Mouse (Mus musculus): ENCODE results near the gene Sik3.
"Not testable (repeated sequence)": the region's sequence is repeated elsewhere in the genome, so short reads cannot be mapped to it uniquely, and the experiment has no call there.

Sik3 gene

GRCm38 (mm10) chr9:46061696-46062425 lies 49.2 kb downstream of the Sik3 start:
- DNase-seq, result no peak

DNA sequence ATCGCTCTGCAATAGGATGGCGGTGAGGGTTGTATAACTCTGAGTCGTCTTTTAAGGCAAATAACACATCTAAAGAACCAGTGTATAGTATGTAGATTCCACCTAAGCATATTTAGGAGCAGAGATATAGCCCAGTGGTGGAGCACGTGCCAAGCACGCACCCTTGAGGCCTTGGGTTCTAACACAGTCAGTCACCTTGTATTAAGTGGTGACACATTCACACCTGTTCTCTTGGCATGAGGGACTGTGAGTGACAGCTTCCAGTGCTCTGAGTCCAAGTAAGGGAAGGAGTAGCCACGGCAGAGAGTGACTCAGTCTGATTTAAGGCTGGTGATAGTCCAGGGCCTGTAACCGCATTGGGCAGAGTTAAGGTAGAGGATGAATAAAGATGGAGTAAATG lies 51.7 kb downstream of the Sik3 start:
- no peak for DNase-seq

- DNase-seq, result no peak
Measured at GRCm38 (mm10) chr9:46066711-46067110, 54.1 kb downstream of the Sik3 start.

- DNase-seq, result no peak
Measured at GRCm38 (mm10) chr9:46067691-46068090, 55.1 kb downstream of the Sik3 start.

GRCm38 (mm10) chr9:46069013-46069412 lies 56.4 kb downstream of the Sik3 start:
- DNase-seq, result no peak

- peak; percentile 14 to 15 for DNase-seq
Measured at GRCm38 (mm10) chr9:46072101-46072835, 59.6 kb downstream of the Sik3 start.

DNA sequence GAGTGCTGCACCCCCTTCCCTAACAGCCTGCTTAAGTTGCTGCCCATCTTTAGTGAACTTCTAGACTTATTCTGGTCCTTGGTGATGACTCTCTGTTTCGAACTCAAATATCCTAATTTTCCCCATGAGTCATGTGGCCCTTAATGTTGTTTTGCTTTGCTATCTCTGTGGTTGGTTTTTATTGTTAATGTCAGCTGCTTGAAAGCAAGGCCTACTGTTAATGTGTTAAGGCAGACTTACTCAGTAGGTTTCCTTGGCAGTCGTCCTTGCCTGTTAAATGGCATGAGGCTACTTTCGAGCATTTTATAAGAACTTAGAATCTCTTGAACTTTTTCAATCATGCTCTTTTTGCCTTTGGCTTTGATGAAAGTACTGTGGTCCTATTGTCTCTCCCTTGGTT lies 60.8 kb downstream of the Sik3 start:
- no peak for DNase-seq

DNA sequence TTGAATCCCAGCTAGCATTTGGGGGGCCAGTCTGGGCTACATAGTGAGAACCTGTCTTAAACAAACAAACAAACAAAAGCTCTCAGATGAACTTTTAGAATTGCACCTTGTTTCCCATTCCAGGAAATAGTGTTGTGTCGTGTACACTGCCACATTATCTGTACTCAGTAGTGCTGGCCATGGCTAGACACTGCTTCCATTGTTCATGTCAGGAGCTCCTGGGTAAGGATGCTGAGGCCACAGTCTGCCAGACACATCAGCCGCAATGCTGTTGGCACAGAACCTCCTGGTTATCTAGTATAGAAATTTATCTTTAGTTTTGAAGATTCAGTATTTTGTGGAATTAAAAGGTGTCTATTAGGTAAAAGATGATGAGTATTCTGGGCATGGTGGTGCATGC lies 63.0 kb downstream of the Sik3 start:
- DNase-seq, result no peak

DNA sequence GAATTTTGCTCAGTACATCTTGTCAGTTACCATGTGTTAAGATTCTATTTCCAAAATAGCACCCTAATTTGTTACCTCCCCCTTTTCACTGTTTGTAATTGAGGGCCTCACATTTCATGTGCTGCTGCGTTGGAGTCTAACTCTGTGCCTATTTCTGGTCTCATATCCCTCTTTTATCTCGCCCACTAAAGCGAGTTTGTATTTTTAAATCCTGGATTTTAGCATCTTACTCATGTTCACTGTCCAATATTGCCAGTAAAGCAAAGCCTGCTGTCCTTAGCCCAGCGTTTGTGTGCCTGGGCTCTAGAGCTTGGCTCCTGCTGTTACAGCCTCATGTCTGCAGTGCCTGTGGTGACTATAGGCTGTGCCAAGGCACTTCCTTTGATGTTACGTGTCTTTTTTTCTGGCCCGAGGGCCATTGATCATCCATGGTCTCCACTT lies 69.8 kb downstream of the Sik3 start:
- DNase-seq, result no peak

DNA sequence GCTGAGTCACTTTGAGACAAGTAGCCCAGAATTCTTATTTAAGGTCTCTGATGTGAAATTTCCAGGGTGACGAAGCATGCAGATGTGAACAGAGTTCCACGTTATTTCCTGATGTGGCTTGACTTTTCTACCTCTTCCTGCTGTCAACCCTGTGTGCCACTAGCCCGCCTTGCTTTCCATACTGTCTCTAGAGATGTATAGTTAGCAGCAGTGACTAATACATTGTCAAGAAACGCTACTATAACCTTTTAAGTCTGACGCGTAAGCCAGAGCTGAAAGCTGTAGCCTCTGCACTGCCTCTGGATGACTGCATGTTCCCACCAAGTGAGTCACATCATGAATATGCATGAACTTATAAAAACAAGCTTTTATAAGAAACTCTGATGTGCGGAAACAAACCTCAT lies 70.9 kb downstream of the Sik3 start:
- DNase-seq, result no peak

DNA sequence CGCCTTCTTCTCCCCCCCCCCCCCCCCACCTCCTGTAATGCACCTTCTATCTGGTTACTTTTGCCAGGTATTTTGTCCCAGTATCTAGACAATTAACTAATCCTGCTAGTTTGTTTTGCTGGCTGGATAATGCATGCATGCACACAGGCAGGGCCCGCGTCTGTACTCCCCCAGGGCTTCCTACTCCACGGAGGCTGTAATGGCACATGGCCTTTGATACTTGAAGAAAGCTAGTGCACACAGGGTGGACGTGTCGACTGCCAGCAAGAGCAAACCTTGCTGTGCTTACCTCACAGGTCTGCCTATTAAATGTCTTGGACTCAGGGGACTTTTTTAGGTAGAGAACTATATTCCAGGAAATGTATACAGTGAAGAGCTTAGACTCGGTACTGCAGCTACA lies 73.3 kb downstream of the Sik3 start:
- DNase-seq, result no peak

GRCm38 (mm10) chr9:46086826-46087225 lies 74.2 kb downstream of the Sik3 start:
- no peak for DNase-seq

DNA sequence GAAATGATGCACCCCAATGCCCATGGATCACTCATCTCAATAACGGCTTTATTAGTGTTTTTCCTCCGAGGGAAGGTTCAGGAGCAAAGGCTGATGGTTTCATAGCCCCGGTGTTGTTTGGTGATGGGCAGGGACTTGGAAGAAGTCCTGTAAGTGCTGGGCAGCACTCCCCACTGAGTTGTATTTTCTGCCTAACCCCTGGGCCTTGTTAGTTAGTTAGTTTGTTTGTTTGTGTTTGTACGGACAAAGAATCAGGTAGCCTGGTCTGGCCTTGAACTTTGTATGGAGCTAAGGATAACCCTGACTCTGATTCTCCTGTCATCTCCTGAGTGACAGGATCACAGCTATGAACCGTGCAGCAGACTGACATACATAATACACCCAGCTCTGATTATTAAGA lies 74.8 kb downstream of the Sik3 start:
- no peak for DNase-seq

DNA sequence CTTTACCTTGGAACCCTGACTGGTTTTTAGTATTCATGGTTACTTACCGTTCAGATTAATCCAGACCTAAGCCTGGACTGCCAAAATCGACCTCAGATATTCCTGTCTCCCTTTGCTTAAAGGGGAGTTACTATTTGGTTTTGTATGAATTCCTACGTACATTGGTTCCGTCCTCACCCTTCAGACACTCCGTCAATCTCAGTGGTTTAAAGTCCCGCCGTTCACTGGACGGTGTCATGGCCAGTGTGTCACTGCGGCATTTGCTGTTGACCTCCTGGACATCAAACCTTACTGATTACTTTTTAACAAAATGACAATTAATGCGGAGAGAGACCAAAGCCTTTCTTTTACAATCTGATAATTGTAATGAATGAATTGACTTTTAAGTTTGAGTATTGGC lies 76.1 kb downstream of the Sik3 start:
- no peak for DNase-seq

- DNase-seq, result no peak
Measured at GRCm38 (mm10) chr9:46090066-46090465, 77.4 kb downstream of the Sik3 start.

DNA sequence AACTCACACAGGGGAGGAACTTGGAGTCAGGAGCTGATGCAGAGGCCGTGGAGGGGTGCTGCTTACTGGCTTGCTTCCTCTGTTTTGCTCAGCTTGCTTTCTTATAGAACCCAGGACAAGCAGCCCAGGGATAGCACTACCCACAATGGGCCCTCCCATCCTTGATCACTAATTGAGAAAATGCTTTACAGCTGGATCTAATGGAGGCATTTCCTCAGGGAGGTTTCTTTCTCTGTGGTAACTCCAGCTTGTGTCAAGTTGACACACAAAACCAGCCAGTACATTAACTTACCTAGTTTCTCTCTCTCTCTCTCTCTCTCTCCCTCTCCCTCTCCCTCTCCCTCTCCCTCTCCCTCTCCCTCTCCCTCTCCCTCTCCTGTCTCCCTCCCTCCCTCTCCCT lies 78.5 kb downstream of the Sik3 start:
- not testable (repeated sequence) for DNase-seq

DNA sequence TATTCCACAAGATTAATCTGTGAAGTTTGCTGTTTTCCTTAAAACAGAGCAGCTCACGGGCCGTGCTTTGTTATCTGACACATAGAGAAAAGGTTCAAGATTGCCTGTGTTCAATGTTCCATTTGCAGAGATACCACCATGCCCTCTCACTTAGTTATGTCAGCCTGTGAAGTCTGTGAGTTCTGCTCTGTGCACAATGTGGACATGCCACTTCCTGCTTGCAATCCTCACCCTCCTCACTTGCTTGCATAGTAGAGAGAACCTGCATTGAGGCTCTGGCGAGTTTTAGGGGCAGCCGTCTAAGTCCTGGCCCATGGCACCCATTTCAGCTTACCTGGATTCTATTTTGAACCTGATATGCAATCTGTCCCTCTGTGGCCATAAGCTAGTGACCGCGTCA lies 80.0 kb downstream of the Sik3 start:
- DNase-seq, result no peak

DNA sequence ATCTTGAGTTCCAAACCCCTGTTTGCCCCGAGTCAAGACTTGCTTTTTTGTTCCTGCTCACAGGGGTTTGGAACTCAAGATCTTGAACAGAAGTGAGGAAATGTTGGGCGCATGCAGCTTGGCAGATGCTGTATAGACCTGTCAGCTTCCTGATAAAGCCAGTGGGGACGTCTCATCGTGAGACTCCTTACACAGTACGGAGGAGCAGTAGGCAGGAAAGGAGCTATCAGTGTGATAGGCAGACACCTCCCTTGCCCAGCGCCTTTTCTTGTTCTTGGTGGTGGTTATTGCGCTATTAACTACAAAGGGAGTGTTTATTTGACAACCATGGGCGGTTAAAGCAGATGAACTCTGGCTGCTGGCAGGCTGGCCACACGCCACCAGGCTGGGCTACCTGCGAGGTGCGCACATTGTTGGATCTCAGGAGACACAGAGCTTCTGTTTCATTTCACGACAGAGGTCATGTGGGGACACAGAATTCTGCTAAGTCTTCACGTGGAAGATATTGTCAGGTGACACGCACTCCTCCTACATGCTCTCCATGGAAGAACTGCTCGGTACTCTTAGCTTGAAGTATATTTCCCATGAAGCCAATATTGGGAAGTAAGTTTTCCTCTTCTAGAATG lies 85.9 kb downstream of the Sik3 start:
- DNase-seq, result no peak

DNA sequence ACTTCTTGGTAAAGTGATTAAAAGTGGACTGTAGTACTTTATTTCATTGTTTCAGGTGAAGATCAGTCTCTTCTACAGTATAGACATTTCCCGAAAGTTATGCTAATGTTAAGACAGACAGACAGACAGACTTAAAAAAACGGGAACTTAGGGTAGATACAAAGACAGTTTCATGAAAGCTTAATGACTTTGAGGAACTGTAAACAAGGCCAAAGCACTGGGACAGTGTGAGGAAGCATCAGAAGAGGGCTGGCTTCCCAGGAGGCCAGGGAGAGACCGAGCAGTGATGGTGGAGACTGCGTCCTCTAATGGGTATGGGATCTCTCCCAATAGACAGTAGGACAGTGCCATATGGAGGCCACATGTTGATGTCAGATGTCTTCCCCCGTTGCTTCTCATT lies 86.5 kb downstream of the Sik3 start:
- DNase-seq, result no peak

DNA sequence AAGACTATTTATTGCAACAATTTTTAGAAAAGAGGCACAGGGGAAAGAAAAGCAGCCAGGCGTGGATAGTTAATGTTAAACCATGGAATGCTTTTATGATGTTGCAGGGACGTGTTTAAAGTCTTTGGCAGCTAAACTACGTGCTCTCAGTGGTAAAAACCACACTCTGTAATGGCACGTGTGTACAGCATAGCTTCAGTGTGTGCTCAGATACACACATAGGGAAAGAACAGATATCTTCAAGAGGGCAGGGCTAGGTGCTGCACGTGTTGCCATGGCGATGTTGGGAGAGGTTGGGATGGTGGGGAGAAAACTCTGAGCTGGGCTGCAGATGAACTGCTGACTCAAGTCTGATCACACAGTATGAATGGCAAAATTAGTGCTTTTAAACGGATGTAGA lies 90.5 kb downstream of the Sik3 start:
- no peak for DNase-seq

- no peak for DNase-seq
Measured at GRCm38 (mm10) chr9:46106105-46106504, 93.5 kb downstream of the Sik3 start.

GRCm38 (mm10) chr9:46110648-46111047 lies 98.0 kb downstream of the Sik3 start:
- no peak for DNase-seq

- no peak for DNase-seq
Measured at GRCm38 (mm10) chr9:46111334-46111733, 98.7 kb downstream of the Sik3 start.

DNA sequence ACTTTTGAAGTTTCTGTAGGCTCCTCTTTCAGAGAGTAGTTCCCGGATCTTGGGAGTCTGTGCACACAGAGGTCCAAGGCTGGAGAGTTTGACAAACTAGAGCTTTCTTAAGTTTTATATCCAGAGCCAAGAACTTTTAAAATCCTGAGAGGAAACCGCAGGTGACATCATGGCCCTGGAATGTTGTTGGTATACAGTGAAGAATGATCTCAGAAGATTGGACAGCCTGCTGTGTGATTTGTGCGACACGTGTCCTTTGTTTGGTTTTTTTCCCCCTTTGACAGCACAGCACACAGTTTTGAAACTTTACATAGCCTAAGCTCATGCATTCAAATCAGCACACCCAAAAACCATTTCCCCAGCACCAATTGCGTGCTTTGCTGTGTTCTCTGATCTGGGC lies 99.6 kb downstream of the Sik3 start:
- DNase-seq, result no peak

All from thymus, postnatal 36 days (tissue).